Mouse (Mus musculus) liver, embryonic 13.5 days (tissue): ENCODE results near the gene Sulf2. TPM values are rescaled to one million over a fixed set of nuclear protein-coding genes. Genes with fewer than 3 reads are reported as not detected.

Source experiments
- ATAC-seq: fragments of 200-750 bp; cut with Nextera tagmentation; 2 replicates; pipeline ENCODE4 v1.8.0; 2017; ENCODE audit warnings: low read depth, mild to moderate bottlenecking, moderate number of reproducible peaks, moderate library complexity
- DNase-seq: peaks from one replicate; pipeline ENCODE4 v3.0.0; 2022
- H3K27ac ChIP-seq: fragments of 300-500 bp; sonication (generic); 2 replicates; pipeline ENCODE4 v1.5.1; 2015; ENCODE audit warnings: moderate library complexity, mild to moderate bottlenecking, inconsistent platforms
- H3K27me3 ChIP-seq: fragments of 300-500 bp; sonication (generic); 2 replicates; pipeline ENCODE4 v1.6.1; 2015; ENCODE audit warnings: mild to moderate bottlenecking, inconsistent platforms
- H3K36me3 ChIP-seq: fragments of 300-500 bp; sonication (generic); 2 replicates; pipeline ENCODE4 v1.6.1; 2015; ENCODE audit warnings: mild to moderate bottlenecking, inconsistent platforms
- H3K4me1 ChIP-seq: fragments of 300-500 bp; sonication (generic); replicated peaks from 2 replicates; pipeline ENCODE4 v1.6.1; 2015; ENCODE audit warnings: inconsistent platforms
- H3K4me2 ChIP-seq: fragments of 300-500 bp; sonication (generic); 2 replicates; pipeline ENCODE4 v1.6.1; 2015; ENCODE audit warnings: inconsistent platforms, mild to moderate bottlenecking, moderate library complexity
- H3K4me3 ChIP-seq: fragments of 300-500 bp; sonication (generic); replicated peaks from 2 replicates; pipeline ENCODE4 v1.5.1; 2015; ENCODE audit warnings: mild to moderate bottlenecking, inconsistent platforms
- H3K9ac ChIP-seq: fragments of 300-500 bp; sonication (generic); 2 replicates; pipeline ENCODE4 v1.6.1; 2015; ENCODE audit warnings: mild to moderate bottlenecking, inconsistent platforms
- H3K9me3 ChIP-seq: fragments of 300-500 bp; sonication (generic); replicated peaks from 2 replicates; pipeline ENCODE4 v1.6.1; 2016; ENCODE audit warnings: inconsistent platforms
- WGBS: fragments of 180-500 bp; shearing (Covaris S2); methylation state at CpG from one replicate; pipeline ENCODE4 v1.1.7; 2015; ENCODE audit not compliant: insufficient replicate concordance; 5-methylcytosine and 5-hydroxymethylcytosine counted together
- polyA plus RNA-seq: library from polyadenylated mRNA; unstranded; fragments of >200 nt; fragmentation: Nextera tagmentation; extraction: Ambion mirVana; gene quantifications from 2 replicates; pipeline ENCODE4 v1.2.1, GENCODE M21; 2015

Sulf2 gene
- polyA plus RNA-seq, 1 experiment from 2014 or later, result 2.9 TPM

- no peak overlapping the region for H3K9ac ChIP-seq
- no peaks in the 10 kb centered on the region for H3K9me3 ChIP-seq
- no peaks in the 10 kb centered on the region for H3K27me3 ChIP-seq
- no peak overlapping the region for H3K4me3 ChIP-seq
- H3K27ac ChIP-seq, result no peak overlapping the region
- no peak overlapping the region for H3K4me2 ChIP-seq
- DNase-seq, result no peak
- no peak for ATAC-seq
- H3K4me1 ChIP-seq, result peaks cover 26% of the 10 kb centered on the region
- no peaks in the 10 kb centered on the region for H3K36me3 ChIP-seq
- WGBS, result 61% methylated on average over 9 of the region's 9 CpGs
Observed at GRCm38 (mm10) chr2:166083542-166084031, 71.9 kb downstream of the Sulf2 start.

DNA sequence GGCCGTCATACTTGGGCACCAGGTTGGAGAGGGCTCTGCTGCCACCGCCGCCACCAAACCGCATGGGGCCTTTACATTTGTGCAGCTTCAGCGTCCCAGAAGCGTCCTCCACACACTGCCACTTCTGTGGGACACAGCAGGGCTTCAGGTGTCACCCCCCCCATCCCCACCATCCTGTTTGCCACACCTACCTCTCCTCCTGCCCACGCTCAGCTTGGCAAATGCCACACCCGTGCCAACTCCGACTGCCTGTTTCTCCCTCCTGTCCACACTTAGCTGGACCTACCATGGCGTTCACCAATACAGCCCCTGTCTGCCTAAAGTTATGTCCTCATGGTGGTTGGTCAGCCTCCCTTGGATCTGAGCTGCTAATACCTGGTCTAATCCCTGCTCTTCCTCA lies 72.8 kb downstream of the Sulf2 start:
- H3K27me3 ChIP-seq, result no peaks in the 10 kb centered on the region
- peaks cover 26% of the 10 kb centered on the region for H3K4me1 ChIP-seq
- no peak overlapping the region for H3K4me2 ChIP-seq
- WGBS, result 63% methylated on average over 10 of the region's 10 CpGs
- DNase-seq, result no peak
- no peak for ATAC-seq
- H3K36me3 ChIP-seq, result no peaks in the 10 kb centered on the region
- H3K9me3 ChIP-seq, result no peaks in the 10 kb centered on the region
- H3K9ac ChIP-seq, result no peak overlapping the region
- H3K4me3 ChIP-seq, result no peak overlapping the region
- no peak overlapping the region for H3K27ac ChIP-seq

- no peak for ATAC-seq
- no peaks in the 10 kb centered on the region for H3K9me3 ChIP-seq
- WGBS, result 32% methylated on average over 5 of the region's 5 CpGs
- no peaks in the 10 kb centered on the region for H3K36me3 ChIP-seq
- no peak overlapping the region for H3K27ac ChIP-seq
- H3K9ac ChIP-seq, result no peak overlapping the region
- DNase-seq, result peak; percentile 57
- H3K27me3 ChIP-seq, result no peaks in the 10 kb centered on the region
- H3K4me3 ChIP-seq, result no peak overlapping the region
- peaks cover 26% of the 10 kb centered on the region for H3K4me1 ChIP-seq
- no peak overlapping the region for H3K4me2 ChIP-seq
Observed at GRCm38 (mm10) chr2:166082193-166082592, 73.3 kb downstream of the Sulf2 start.

DNA sequence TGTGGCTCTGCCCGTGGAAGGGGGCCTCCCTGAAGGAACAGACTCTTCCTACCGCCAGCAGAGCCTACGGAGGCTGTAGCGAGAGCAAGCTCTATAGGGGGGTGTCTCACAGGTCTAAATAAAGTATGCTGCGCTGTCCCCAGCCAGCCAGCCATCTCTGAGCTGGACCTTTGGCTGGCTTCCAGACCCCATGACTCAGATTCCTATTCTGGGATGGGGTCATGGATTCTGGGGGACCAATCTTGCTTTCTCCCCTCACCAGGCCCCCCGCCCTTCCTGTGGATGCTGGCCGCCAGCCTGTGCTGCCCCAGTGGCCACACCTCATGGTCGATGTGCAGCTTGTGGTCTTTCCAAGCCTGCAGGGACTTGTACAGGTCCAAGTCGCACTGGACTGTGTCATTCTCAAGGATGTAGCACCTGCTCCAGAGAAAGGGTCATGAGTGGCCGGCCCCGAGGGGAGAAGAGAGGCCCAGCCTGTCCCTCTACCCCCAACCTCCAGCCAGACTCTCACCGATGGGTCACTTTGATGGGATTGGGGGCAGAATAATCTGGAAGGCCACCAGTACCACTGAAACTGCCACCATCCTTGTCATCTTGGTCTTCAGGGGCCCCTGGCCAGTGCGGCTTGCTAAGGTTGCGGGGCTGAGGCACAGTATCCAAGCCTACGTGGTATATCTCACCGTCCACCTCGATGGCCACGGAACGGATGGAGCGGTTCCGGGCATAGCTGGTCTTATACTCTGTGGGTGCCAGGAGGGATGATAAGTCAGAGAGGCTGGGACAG lies 74.3 kb downstream of the Sulf2 start:
- ATAC-seq (0 out of 2 replicates have a peak, but pooled peaks have one; percentile 6), DNase-seq (no peak)
- H3K36me3 ChIP-seq, result no peaks in the 10 kb centered on the region
- H3K27me3 ChIP-seq, result no peaks in the 10 kb centered on the region
- H3K9ac ChIP-seq, result no peak overlapping the region
- no peak overlapping the region for H3K4me3 ChIP-seq
- no peaks in the 10 kb centered on the region for H3K9me3 ChIP-seq
- WGBS, result 75% methylated on average over 21 of the region's 21 CpGs
- H3K4me1 ChIP-seq, result peaks cover 23% of the 10 kb centered on the region
- H3K27ac ChIP-seq, result no peak overlapping the region
- peak overlapping the region; percentile 44 for H3K4me2 ChIP-seq

DNA sequence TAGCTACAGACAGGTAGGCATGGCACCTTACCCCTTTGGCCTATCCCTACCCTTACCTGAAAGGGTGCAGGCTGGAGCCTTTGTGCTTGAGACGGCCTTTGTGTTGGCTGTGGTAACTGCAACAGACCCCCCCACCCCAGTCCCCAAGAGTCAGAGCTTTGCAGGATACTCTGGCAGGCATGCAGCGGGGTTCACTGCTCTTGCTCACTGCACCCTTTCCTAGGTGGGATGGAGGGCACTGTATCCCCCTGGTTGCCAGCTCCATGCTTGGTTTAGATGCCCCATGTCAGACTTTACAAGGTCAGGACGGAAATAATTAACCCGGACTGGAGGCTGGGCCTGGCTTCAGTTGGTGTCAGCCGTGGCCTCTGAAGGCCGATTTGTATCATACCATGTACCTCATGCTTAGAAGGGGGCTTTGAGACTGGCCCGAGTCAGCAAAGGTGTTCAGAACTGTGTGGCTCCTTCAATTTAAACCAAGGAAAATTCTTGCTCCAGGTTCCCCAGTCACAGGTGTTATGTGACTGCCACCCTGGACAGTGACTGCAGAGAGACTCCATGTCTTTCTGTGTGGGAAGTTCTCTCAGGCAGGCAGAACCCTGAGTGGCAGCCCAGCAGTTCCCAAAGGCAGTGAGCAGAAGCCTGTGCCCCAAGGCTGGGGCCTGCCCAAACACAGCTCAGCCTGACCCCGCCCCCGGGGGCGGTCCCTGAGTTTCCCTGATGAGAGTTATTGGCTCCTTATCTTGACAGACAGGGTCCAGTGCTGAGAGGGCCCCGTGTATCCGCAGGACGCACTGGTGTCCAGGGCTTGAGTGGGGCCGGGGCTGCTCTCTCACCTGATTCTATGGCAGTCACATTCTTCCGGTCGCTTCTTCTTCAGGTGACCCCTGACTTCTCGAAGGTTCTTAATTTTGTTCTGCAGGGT lies 75.2 kb downstream of the Sulf2 start:
- H3K4me1 ChIP-seq, result peaks cover 23% of the 10 kb centered on the region

GRCm38 (mm10) chr2:166079231-166079630 lies 76.2 kb downstream of the Sulf2 start:
- Histone ChIP-seq H3K36me3 (no peaks in the 10 kb centered on the region), H3K4me1 (peaks cover 23% of the 10 kb centered on the region), H3K4me2 (no peak overlapping the region), H3K9ac (no peak overlapping the region), H3K27me3 (no peaks in the 10 kb centered on the region), H3K27ac (no peak overlapping the region), H3K9me3 (no peaks in the 10 kb centered on the region), H3K4me3 (no peak overlapping the region)
- WGBS, result 83% methylated on average over 14 of the region's 14 CpGs
- no peak for DNase-seq
- no peak for ATAC-seq

More for the DNA sequence above, 75.2 kb downstream of the Sulf2 start:
- DNase-seq, result peak; percentile 43
- Histone ChIP-seq H3K9me3 (no peaks in the 10 kb centered on the region), H3K27me3 (no peaks in the 10 kb centered on the region), H3K36me3 (no peaks in the 10 kb centered on the region), H3K9ac (no peak overlapping the region), H3K27ac (0 out of 2 replicates have a peak overlapping the region, but pooled peaks have one; percentile 29), H3K4me3 (no peak overlapping the region), H3K4me2 (peak overlapping the region; percentile 44)
- 34% methylated on average over 17 of the region's 17 CpGs for WGBS
- peak; percentile 72 for ATAC-seq

DNA sequence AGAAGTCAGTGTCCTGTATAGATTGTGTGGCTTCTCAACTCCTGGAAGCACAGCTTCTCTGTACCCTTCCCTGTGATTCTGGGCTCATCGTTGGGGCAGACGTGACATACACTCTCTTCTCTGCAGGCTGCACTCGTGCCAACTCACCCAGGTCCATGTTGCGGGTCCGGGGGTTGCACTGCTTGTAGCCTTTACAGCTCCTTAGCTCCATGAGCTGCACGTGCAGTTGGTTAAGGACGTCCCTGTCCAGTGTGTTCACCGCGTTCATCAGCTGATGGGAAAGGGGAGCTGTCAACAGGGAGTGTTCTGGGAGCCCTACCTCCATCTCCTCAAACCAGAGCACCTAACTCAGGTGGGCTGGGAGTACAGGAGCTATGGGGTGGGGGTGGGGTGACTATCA lies 78.1 kb downstream of the Sulf2 start:
- no peak for DNase-seq
- H3K4me1 ChIP-seq, result peaks cover 23% of the 10 kb centered on the region
- no peaks in the 10 kb centered on the region for H3K27me3 ChIP-seq
- no peaks in the 10 kb centered on the region for H3K9me3 ChIP-seq
- H3K27ac ChIP-seq, result no peak overlapping the region
- no peak overlapping the region for H3K4me2 ChIP-seq
- no peaks in the 10 kb centered on the region for H3K36me3 ChIP-seq
- no peak overlapping the region for H3K9ac ChIP-seq
- no peak for ATAC-seq
- 64% methylated on average over 9 of the region's 9 CpGs for WGBS
- H3K4me3 ChIP-seq, result no peak overlapping the region

DNA sequence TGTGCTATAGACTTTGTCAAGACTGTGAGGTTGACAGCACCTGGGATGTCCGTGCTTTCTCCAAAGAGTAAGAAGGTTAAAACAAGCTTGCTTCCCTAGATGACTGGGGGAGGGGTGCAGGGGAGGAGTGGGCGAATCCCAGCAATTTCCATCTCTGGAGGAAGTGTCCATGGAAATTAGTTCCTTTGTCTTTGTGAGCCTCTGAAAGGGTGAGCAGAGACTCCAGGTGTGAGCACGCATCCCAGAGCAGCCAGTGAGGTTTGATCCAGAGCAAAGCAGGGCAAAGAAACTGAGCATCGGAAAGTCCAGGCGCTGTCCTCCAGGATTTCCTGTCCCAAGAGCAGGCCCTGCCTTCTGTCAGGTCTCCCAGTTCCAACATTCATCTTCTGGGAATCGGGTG lies 81.1 kb downstream of the Sulf2 start:
- no peak for ATAC-seq
- WGBS, result 48% methylated on average over 6 of the region's 6 CpGs
- Histone ChIP-seq H3K36me3 (peaks cover 15% of the 10 kb centered on the region), H3K27me3 (no peaks in the 10 kb centered on the region), H3K4me2 (no peak overlapping the region), H3K9ac (no peak overlapping the region), H3K27ac (no peak overlapping the region), H3K4me3 (no peak overlapping the region), H3K4me1 (0 out of 2 replicates have a peak, but pooled peaks cover 2% of the 10 kb centered on the region), H3K9me3 (no peaks in the 10 kb centered on the region)
- no peak for DNase-seq

- H3K27ac ChIP-seq, result no peak overlapping the region
- WGBS, result 81% methylated on average over 10 of the region's 10 CpGs
- H3K27me3 ChIP-seq, result no peaks in the 10 kb centered on the region
- ATAC-seq, result no peak
- H3K9me3 ChIP-seq, result no peaks in the 10 kb centered on the region
- H3K36me3 ChIP-seq, result peaks cover 26% of the 10 kb centered on the region
- no peaks in the 10 kb centered on the region for H3K4me1 ChIP-seq
- no peak overlapping the region for H3K4me2 ChIP-seq
- H3K9ac ChIP-seq, result no peak overlapping the region
- DNase-seq, result no peak
- no peak overlapping the region for H3K4me3 ChIP-seq
Observed at GRCm38 (mm10) chr2:166073082-166073481, 82.4 kb downstream of the Sulf2 start.

- Histone ChIP-seq H3K9ac (no peak overlapping the region), H3K27me3 (no peaks in the 10 kb centered on the region), H3K27ac (no peak overlapping the region), H3K4me3 (no peak overlapping the region), H3K4me2 (no peak overlapping the region), H3K9me3 (no peaks in the 10 kb centered on the region), H3K4me1 (no peaks in the 10 kb centered on the region), H3K36me3 (peaks cover 36% of the 10 kb centered on the region)
- ATAC-seq (no peak), DNase-seq (no peak)
- WGBS, result 80% methylated on average over 8 of the region's 9 CpGs
Observed at GRCm38 (mm10) chr2:166071889-166072288, 83.6 kb downstream of the Sulf2 start.

- Histone ChIP-seq H3K27ac (no peak overlapping the region), H3K27me3 (no peaks in the 10 kb centered on the region), H3K4me1 (no peaks in the 10 kb centered on the region), H3K4me3 (no peak overlapping the region), H3K36me3 (peaks cover 40% of the 10 kb centered on the region), H3K9me3 (no peaks in the 10 kb centered on the region), H3K4me2 (no peak overlapping the region), H3K9ac (no peak overlapping the region)
- WGBS, result 76% methylated on average over 5 of the region's 5 CpGs
- ATAC-seq (no peak), DNase-seq (no peak)
Observed at GRCm38 (mm10) chr2:166071481-166071880, 84.0 kb downstream of the Sulf2 start.
